ENCODE assay signal across 25 mouse cellular contexts in genomic region chr15:84303264-84303663, GRCm38 (mm10). TPM values are rescaled to one million over a fixed set of nuclear protein-coding genes. Genes with fewer than 3 reads are reported as not detected.
DNase-seq lines count a peak whose midpoint lies in the region; ATAC-seq and TF ChIP-seq lines count a peak whose summit lies in the region.
"Had no signal": no experiment of that assay in that cellular context is flagged by ENCODE, and none has a peak within 500 bp of the region (broad histone marks: within the 10 kb centered on the region; RNA-seq: fewer than 3 reads in every experiment).

No protein-coding gene starts in this region.

- no peak overlapping the region for H3K9ac ChIP-seq in hindbrain, embryonic 16.5 days (ENCODE audit: low read depth, low read length)
- no peak overlapping the region for H3K9ac ChIP-seq in liver, embryonic 14.5 days (replicated peaks)
- H3K9ac ChIP-seq: embryonic facial prominence, embryonic 12.5 days; forebrain, postnatal 0 days; limb, embryonic 15.5 days; lung, embryonic 14.5 days had no signal

- no peak for ATAC-seq in hindbrain, embryonic 16.5 days
- peak; percentile 53; the same call in 1 of the 2 replicates for ATAC-seq in liver, embryonic 14.5 days (ENCODE audit: insufficient read depth)
- ATAC-seq: forebrain, postnatal 0 days; intestine, postnatal 0 days had no signal

- no peak for TF ChIP-seq EP300 in liver, embryonic 14.5 days (IDR thresholded peaks at IDR 0.05; ENCODE audit: low read depth)

- H3K27me3 ChIP-seq in hindbrain, embryonic 10.5 days (ENCODE audit: insufficient read depth, poor library complexity, severe bottlenecking): peaks cover 25% of the 10 kb centered on the region
- no peaks in the 10 kb centered on the region for H3K27me3 ChIP-seq in hindbrain, embryonic 16.5 days (replicated peaks; ENCODE audit: control insufficient read depth, insufficient read depth, low read length)
- H3K27me3 ChIP-seq in liver, embryonic 14.5 days (ENCODE audit: control insufficient read depth, insufficient read depth, low read length): no peaks in the 10 kb centered on the region
- H3K27me3 ChIP-seq: hindbrain, embryonic 12.5 days had no signal

- intact Hi-C loops in gastrocnemius, postnatal 14 days (cut with DNase I; ENCODE audit: low total_unique reads): no loop called here

- no peaks in the 10 kb centered on the region for H3K9me3 ChIP-seq in hindbrain, embryonic 10.5 days
- H3K9me3 ChIP-seq in hindbrain, embryonic 16.5 days (ENCODE audit: control insufficient read depth, low read length): no peaks in the 10 kb centered on the region
- no peaks in the 10 kb centered on the region for H3K9me3 ChIP-seq in liver, embryonic 14.5 days (ENCODE audit: control insufficient read depth, low read length)
- H3K9me3 ChIP-seq: embryonic facial prominence, embryonic 12.5 days; hindbrain, embryonic 12.5 days; limb, embryonic 15.5 days had no signal

- peaks cover 9% of the 10 kb centered on the region for H3K36me3 ChIP-seq in hindbrain, embryonic 10.5 days
- no peaks in the 10 kb centered on the region for H3K36me3 ChIP-seq in hindbrain, embryonic 16.5 days (ENCODE audit: control insufficient read depth, insufficient read depth, low read length)
- no peaks in the 10 kb centered on the region for H3K36me3 ChIP-seq in liver, embryonic 14.5 days (replicated peaks; ENCODE audit: control insufficient read depth, insufficient read depth, low read depth)
- H3K36me3 ChIP-seq: embryonic facial prominence, embryonic 12.5 days; hindbrain, embryonic 12.5 days; limb, embryonic 15.5 days had no signal

- WGBS in hindbrain, embryonic 10.5 days: 67% methylated on average over 10 of the region's 10 CpGs
- 73% methylated on average over 10 of the region's 10 CpGs for WGBS in hindbrain, embryonic 16.5 days
- WGBS in liver, embryonic 14.5 days (ENCODE audit: insufficient replicate concordance): 28% methylated on average over 10 of the region's 10 CpGs

- no peak for TF ChIP-seq CTCF in liver, embryonic 14.5 days (IDR thresholded peaks at IDR 0.05; ENCODE audit: low read depth)

- no peak overlapping the region for H3K4me3 ChIP-seq in hindbrain, embryonic 10.5 days
- no peak overlapping the region for H3K4me3 ChIP-seq in hindbrain, embryonic 16.5 days (ENCODE audit: low read length)
- no peak overlapping the region for H3K4me3 ChIP-seq in liver, embryonic 14.5 days (ENCODE audit: insufficient read depth in 1 of 2, low read depth in 2 of 2, low read length in 2 of 2)
- H3K4me3 ChIP-seq: embryonic facial prominence, embryonic 12.5 days; hindbrain, embryonic 12.5 days; left cerebral cortex, adult 2 months; limb, embryonic 15.5 days had no signal

- H3K4me2 ChIP-seq in hindbrain, embryonic 16.5 days (ENCODE audit: low read length): no peak overlapping the region
- no peak overlapping the region for H3K4me2 ChIP-seq in liver, embryonic 14.5 days (ENCODE audit: low read depth)
- H3K4me2 ChIP-seq: embryonic facial prominence, embryonic 12.5 days; hindbrain, embryonic 12.5 days; limb, embryonic 15.5 days; lung, embryonic 14.5 days had no signal

- peaks cover 84% of the 10 kb centered on the region for H3K4me1 ChIP-seq in hindbrain, embryonic 10.5 days (replicated peaks)
- H3K4me1 ChIP-seq in hindbrain, embryonic 16.5 days (ENCODE audit: control insufficient read depth, insufficient read depth, low read depth, low read length): peaks cover 54% of the 10 kb centered on the region
- 0 out of 4 replicates have a peak, but pooled peaks cover 0 to 6% of the 10 kb centered on the region in 2 experiments for H3K4me1 ChIP-seq in liver, embryonic 14.5 days (replicated peaks; ENCODE audit: control insufficient read depth in 2 of 2, insufficient read depth in 2 of 2, low read length in 1 of 2)

- H3K27ac ChIP-seq in hindbrain, embryonic 10.5 days: peak overlapping the region; percentile 90
- no peak overlapping the region for H3K27ac ChIP-seq in hindbrain, embryonic 16.5 days (ENCODE audit: low read depth, low read length)
- H3K27ac ChIP-seq in liver, embryonic 14.5 days: no peak overlapping the region
- H3K27ac ChIP-seq: embryonic facial prominence, embryonic 12.5 days; left cerebral cortex, adult 2 months; limb, embryonic 15.5 days had no signal

- DNase-seq in hindbrain, embryonic 10.5 days (ENCODE audit: low spot score): no peak
- peak; percentile 32 for DNase-seq in retina, postnatal 1 day
- DNase-seq in retina, embryonic 14.5 days (ENCODE audit: low spot score): no peak
- DNase-seq in liver, embryonic 14.5 days (ENCODE audit: low read depth in 3 of 3, low spot score in 3 of 3): no peak
- DNase-seq in gastrocnemius, postnatal 14 days: no peak
- DNase-seq in layer of hippocampus, adult 11-12 months (ENCODE audit: low spot score): no peak
- DNase-seq: adrenal gland, postnatal 14 days; cerebellum, adult 11 months; cerebellum, adult 9-10 months; cerebellum, postnatal 36 days; forebrain, postnatal 0 days; heart, postnatal 14 days; kidney, adult 9 months; kidney, postnatal 10 days; left cerebral cortex, postnatal 4 days; lung, embryonic 14.5 days; lung, postnatal 14 days; thymus, adult 2 months; thymus, postnatal 36 days had no signal

RNA-seq across cellular contexts. Expression of gene Parvg, which starts 20.6 kb away (rescaled TPM):
- polyA plus RNA-seq in hindbrain, embryonic 10.5 days (2016; fragmentation: Nextera tagmentation; extraction: Ambion mirVana): 1.1 TPM in 2 replicates
- 1.4 TPM in 2 replicates for polyA plus RNA-seq in hindbrain, embryonic 16.5 days (2015; fragmentation: Nextera tagmentation; extraction: Ambion mirVana)
- polyA plus RNA-seq in liver, embryonic 14.5 days (2012; rRNA removed): 7.6 and 8.3 TPM in 2 replicates
- 6.6 and 7.6 TPM in 2 replicates for polyA plus RNA-seq in liver, embryonic 14.5 days (2014; fragmentation: Nextera tagmentation; extraction: Ambion mirVana)
- total RNA-seq in gastrocnemius, postnatal 14 days (2021): 1 to 10 TPM; 1.2 to 1.5 TPM
